Mouse (Mus musculus) lung, postnatal 10 days (tissue): ENCODE results near the gene Rnf167.
A peak's percentile ranks its signal among the peaks of the same experiment; 100 is the strongest.

Experiments
- DNase-seq: peaks from one replicate; pipeline ENCODE4 v3.0.0; 2021

Rnf167 gene

GRCm38 (mm10) chr11:70646691-70647650 lies at the start of gene Rnf167, which contains the start of gene Slc25a11:
Gene Rnf167, plus strand, starts transcription at chr11:70647235.
Gene Slc25a11, minus strand, starts transcription at chr11:70647479.
- DNase-seq, result peak; percentile 99

GRCm38 (mm10) chr11:70597301-70597700 lies 49.7 kb upstream of the Rnf167 start:
- DNase-seq, result no peak

GRCm38 (mm10) chr11:70598451-70598953 lies 48.5 kb upstream of the Rnf167 start:
- no peak for DNase-seq

GRCm38 (mm10) chr11:70605024-70605566 lies 41.9 kb upstream of the Rnf167 start:
- peak; percentile 84 for DNase-seq

- DNase-seq, result no peak
Measured at GRCm38 (mm10) chr11:70606717-70607116, 40.3 kb upstream of the Rnf167 start.

- no peak for DNase-seq
Measured at GRCm38 (mm10) chr11:70607611-70608010, 39.4 kb upstream of the Rnf167 start.

- peak; percentile 35 for DNase-seq
Measured at GRCm38 (mm10) chr11:70608381-70609066, 38.5 kb upstream of the Rnf167 start.

GRCm38 (mm10) chr11:70610752-70611151 lies 36.3 kb upstream of the Rnf167 start:
- DNase-seq, result no peak

- DNase-seq, result no peak
Measured at GRCm38 (mm10) chr11:70612505-70612904, 34.5 kb upstream of the Rnf167 start.

GRCm38 (mm10) chr11:70615074-70615473 lies 32.0 kb upstream of the Rnf167 start:
- peak; percentile 85 for DNase-seq

GRCm38 (mm10) chr11:70615516-70616093 lies 31.4 kb upstream of the Rnf167 start, which contains the start of gene 4930544D05Rik:
Gene 4930544D05Rik, plus strand, starts transcription at chr11:70615848.
- DNase-seq, result no peak

GRCm38 (mm10) chr11:70619101-70619500 lies 27.9 kb upstream of the Rnf167 start, which contains the start of gene Chrne:
Gene Chrne, minus strand, starts transcription at chr11:70619216.
- no peak for DNase-seq

GRCm38 (mm10) chr11:70621972-70622814 lies 24.8 kb upstream of the Rnf167 start:
- DNase-seq, result peak; percentile 47

- DNase-seq, result no peak
Measured at GRCm38 (mm10) chr11:70623053-70623742, 23.8 kb upstream of the Rnf167 start.

GRCm38 (mm10) chr11:70625473-70625872 lies 21.6 kb upstream of the Rnf167 start:
- peak; percentile 63 for DNase-seq

- no peak for DNase-seq
Measured at GRCm38 (mm10) chr11:70626877-70627276, 20.2 kb upstream of the Rnf167 start.

GRCm38 (mm10) chr11:70628431-70628830 lies 18.6 kb upstream of the Rnf167 start:
- DNase-seq, result peak; percentile 2

GRCm38 (mm10) chr11:70629557-70629956 lies 17.5 kb upstream of the Rnf167 start:
- peak; percentile 16 for DNase-seq

GRCm38 (mm10) chr11:70630129-70630528 lies 16.9 kb upstream of the Rnf167 start:
- no peak for DNase-seq

- DNase-seq, result no peak
Measured at GRCm38 (mm10) chr11:70635601-70636000, 11.4 kb upstream of the Rnf167 start.

- no peak for DNase-seq
Measured at GRCm38 (mm10) chr11:70637764-70638163, 9.3 kb upstream of the Rnf167 start.
